In the genomic region with DNA sequence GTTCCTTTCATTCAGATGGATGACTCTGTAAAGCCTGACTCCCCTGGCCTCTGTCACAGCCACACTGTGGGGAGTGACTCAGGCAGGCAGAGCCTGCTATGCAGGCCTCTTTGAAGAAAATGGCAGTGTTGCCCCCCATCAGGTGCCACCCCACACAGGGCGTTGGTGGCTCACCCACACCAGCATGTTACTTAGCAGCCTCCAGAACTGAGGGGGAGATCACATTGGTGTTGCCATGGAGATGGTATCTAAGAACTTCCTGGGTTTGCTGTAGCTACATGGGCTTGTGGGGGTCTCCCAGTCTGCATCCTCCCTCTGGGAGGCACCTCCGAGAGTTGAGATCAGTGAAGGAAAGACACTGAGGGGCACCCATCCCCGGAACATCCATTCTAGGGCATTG, we compare ENCODE assay signal across 23 mouse cellular contexts. TPM values are rescaled to one million over a fixed set of nuclear protein-coding genes. Genes with fewer than 3 reads are reported as not detected.
DNase-seq lines count a peak whose midpoint lies in the region; ATAC-seq lines count a peak whose summit lies in the region.
"Had no signal": no experiment of that assay in that cellular context is flagged by ENCODE, and none has a peak within 500 bp of the region (broad histone marks: within the 10 kb centered on the region; RNA-seq: fewer than 3 reads in every experiment).

No protein-coding gene starts in this region.

- H3K36me3 ChIP-seq in forebrain, embryonic 15.5 days, result no peaks in the 10 kb centered on the region
- no peaks in the 10 kb centered on the region for H3K36me3 ChIP-seq in forebrain, embryonic 11.5 days (ENCODE audit: control insufficient read depth, insufficient read depth, low read length)
- no peaks in the 10 kb centered on the region for H3K36me3 ChIP-seq in midbrain, embryonic 16.5 days (ENCODE audit: control insufficient read depth, insufficient read depth, low read length)
- H3K36me3 ChIP-seq in midbrain, embryonic 13.5 days, result no peaks in the 10 kb centered on the region
- H3K36me3 ChIP-seq: embryonic facial prominence, embryonic 13.5 days; heart, embryonic 13.5 days had no signal

- peaks cover 15% of the 10 kb centered on the region for H3K4me1 ChIP-seq in forebrain, embryonic 15.5 days
- H3K4me1 ChIP-seq in forebrain, embryonic 11.5 days (replicated peaks; ENCODE audit: control insufficient read depth, insufficient read depth, low read length), result no peaks in the 10 kb centered on the region
- H3K4me1 ChIP-seq in midbrain, embryonic 16.5 days (ENCODE audit: control insufficient read depth, insufficient read depth, low read length), result peaks cover 28% of the 10 kb centered on the region
- peaks cover 22% of the 10 kb centered on the region for H3K4me1 ChIP-seq in midbrain, embryonic 13.5 days (replicated peaks)

- H3K4me3 ChIP-seq in forebrain, embryonic 15.5 days, result no peak overlapping the region
- no peak overlapping the region for H3K4me3 ChIP-seq in forebrain, embryonic 11.5 days (ENCODE audit: low read depth, low read length)
- no peak overlapping the region for H3K4me3 ChIP-seq in midbrain, embryonic 16.5 days (ENCODE audit: low read depth, low read length)
- H3K4me3 ChIP-seq in midbrain, embryonic 13.5 days (replicated peaks), result no peak overlapping the region
- H3K4me3 ChIP-seq: embryonic facial prominence, embryonic 13.5 days; gastrocnemius, adult 2 months; heart, embryonic 13.5 days had no signal

- no peak overlapping the region for H3K27ac ChIP-seq in forebrain, embryonic 15.5 days (replicated peaks)
- no peak overlapping the region for H3K27ac ChIP-seq in forebrain, embryonic 11.5 days (ENCODE audit: low read depth, low read length)
- no peak overlapping the region; the same call in 1 of the 2 replicates for H3K27ac ChIP-seq in midbrain, embryonic 16.5 days (ENCODE audit: low read length)
- H3K27ac ChIP-seq in midbrain, embryonic 13.5 days, result no peak overlapping the region
- H3K27ac ChIP-seq: embryonic facial prominence, embryonic 13.5 days; heart, embryonic 13.5 days; hindbrain, postnatal 0 days; stomach, postnatal 0 days had no signal

- no peak overlapping the region for H3K9ac ChIP-seq in forebrain, embryonic 15.5 days (replicated peaks)
- H3K9ac ChIP-seq in forebrain, embryonic 11.5 days (ENCODE audit: low read length), result no peak overlapping the region
- 0 out of 2 replicates have a peak overlapping the region, but pooled peaks have one; percentile 10 for H3K9ac ChIP-seq in midbrain, embryonic 16.5 days (ENCODE audit: low read depth, low read length)
- no peak overlapping the region for H3K9ac ChIP-seq in midbrain, embryonic 13.5 days (replicated peaks)
- H3K9ac ChIP-seq: embryonic facial prominence, embryonic 13.5 days; heart, embryonic 13.5 days; liver, postnatal 0 days had no signal

- no peak overlapping the region for H3K4me2 ChIP-seq in forebrain, embryonic 15.5 days (replicated peaks)
- no peak overlapping the region for H3K4me2 ChIP-seq in forebrain, embryonic 11.5 days (ENCODE audit: low read depth, low read length, severe bottlenecking)
- H3K4me2 ChIP-seq in midbrain, embryonic 16.5 days (ENCODE audit: low read length), result no peak overlapping the region
- no peak overlapping the region for H3K4me2 ChIP-seq in midbrain, embryonic 13.5 days (replicated peaks)
- H3K4me2 ChIP-seq: embryonic facial prominence, embryonic 13.5 days; heart, embryonic 13.5 days; midbrain, embryonic 11.5 days had no signal

- no peaks in the 10 kb centered on the region for H3K27me3 ChIP-seq in forebrain, embryonic 15.5 days
- no peaks in the 10 kb centered on the region for H3K27me3 ChIP-seq in forebrain, embryonic 11.5 days (ENCODE audit: control insufficient read depth, insufficient read depth, low read length)
- H3K27me3 ChIP-seq in midbrain, embryonic 16.5 days (ENCODE audit: control insufficient read depth, insufficient read depth, low read depth, low read length), result no peaks in the 10 kb centered on the region
- no peaks in the 10 kb centered on the region for H3K27me3 ChIP-seq in midbrain, embryonic 13.5 days

- no peaks in the 10 kb centered on the region for H3K9me3 ChIP-seq in forebrain, embryonic 15.5 days
- H3K9me3 ChIP-seq in forebrain, embryonic 11.5 days (ENCODE audit: control insufficient read depth, low read length), result no peaks in the 10 kb centered on the region
- H3K9me3 ChIP-seq in midbrain, embryonic 16.5 days (replicated peaks; ENCODE audit: control insufficient read depth, low read length, poor library complexity, severe bottlenecking), result no peaks in the 10 kb centered on the region
- H3K9me3 ChIP-seq in midbrain, embryonic 13.5 days, result no peaks in the 10 kb centered on the region
- H3K9me3 ChIP-seq: embryonic facial prominence, embryonic 13.5 days; heart, embryonic 13.5 days had no signal

- ATAC-seq in forebrain, embryonic 15.5 days (replicated peaks), result peak; percentile 42; the same call in 1 of the 2 replicates
- no peak for ATAC-seq in forebrain, embryonic 11.5 days (replicated peaks; ENCODE audit: low FRiP score)
- ATAC-seq in midbrain, embryonic 16.5 days, result peak; percentile 22; the same call in 1 of the 2 replicates
- no peak for ATAC-seq in midbrain, embryonic 13.5 days
- ATAC-seq: hindbrain, postnatal 0 days; liver, postnatal 0 days had no signal

- WGBS in forebrain, embryonic 15.5 days, result 60% methylated on average over 3 of the region's 3 CpGs
- WGBS in forebrain, embryonic 11.5 days, result 72% methylated on average over 3 of the region's 3 CpGs
- WGBS in midbrain, embryonic 16.5 days, result 42% methylated on average over 3 of the region's 3 CpGs
- 59% methylated on average over 3 of the region's 3 CpGs for WGBS in midbrain, embryonic 13.5 days

- no peak for DNase-seq in forebrain, embryonic 11.5 days (ENCODE audit: low spot score)
- peak; percentile 82 for DNase-seq in layer of hippocampus, adult 9-11 months
- no peak for DNase-seq in urinary bladder, postnatal 36 days (ENCODE audit: low spot score in 2 of 2)
- DNase-seq in cerebellum, adult 9-10 months, result no peak
- DNase-seq: adrenal gland, postnatal 14 days; cerebellum, adult 8-10 months; gastrocnemius, adult 2 months; heart, postnatal 36 days; kidney, adult 18-20 months; kidney, postnatal 10 days; liver; liver, postnatal 0 days; lung, postnatal 36 days; retina, postnatal 1 day; thymus, postnatal 25 days had no signal

RNA-seq across cellular contexts. Expression of a gene that starts 52.8 kb away (rescaled TPM):
- 8.5 and 9.1 TPM in 2 replicates for polyA plus RNA-seq in forebrain, embryonic 15.5 days (2015; fragmentation: Nextera tagmentation; extraction: Ambion mirVana)
- 0.09 TPM in 1 of 2 replicates, not detected in the other for polyA plus RNA-seq in forebrain, embryonic 11.5 days (2014; fragmentation: Nextera tagmentation; extraction: Ambion mirVana)
- polyA plus RNA-seq in midbrain, embryonic 16.5 days (2015; fragmentation: Nextera tagmentation; extraction: Ambion mirVana), result 29.4 and 36.2 TPM in 2 replicates
- 5.6 and 6.6 TPM in 2 replicates for polyA plus RNA-seq in midbrain, embryonic 13.5 days (2015; fragmentation: Nextera tagmentation; extraction: Ambion mirVana)

Comparison
In these comparisons a context has a peak if more than half of its experiments do, and no peak if none do; other contexts are left out.
1. ATAC-seq: peak in forebrain, embryonic 15.5 days (single experiment) and midbrain, embryonic 16.5 days (single experiment); none in forebrain, embryonic 11.5 days (single experiment) and midbrain, embryonic 13.5 days (single experiment).